Mouse (Mus musculus) embryo, embryonic 10 days (tissue): ENCODE measurements around the gene Gucd1.
A peak's percentile ranks its signal among the peaks of the same experiment; 100 is the strongest.
"Not testable (repeated sequence)": the region's sequence is repeated elsewhere in the genome, so short reads cannot be mapped to it uniquely, and the experiment has no call there.

Source experiments
- DNase-seq: peaks from one replicate; pipeline ENCODE4 v3.0.0-alpha.2; 2015; ENCODE audit warnings: low spot score

Gucd1 gene

GRCm38 (mm10) chr10:75503692-75504091, 14.1 kb downstream of the Gucd1 start:
- no peak for DNase-seq

GRCm38 (mm10) chr10:75501641-75502040, 16.1 kb downstream of the Gucd1 start:
- DNase-seq = no peak

GRCm38 (mm10) chr10:75500345-75500744, 17.4 kb downstream of the Gucd1 start:
- DNase-seq = no peak

GRCm38 (mm10) chr10:75499791-75500190, 18.0 kb downstream of the Gucd1 start:
- DNase-seq = no peak

- not testable (repeated sequence) for DNase-seq
Measured at GRCm38 (mm10) chr10:75499214-75499613, 18.6 kb downstream of the Gucd1 start.

GRCm38 (mm10) chr10:75495921-75496320, 21.9 kb downstream of the Gucd1 start:
- DNase-seq = no peak

GRCm38 (mm10) chr10:75495304-75495703, 22.5 kb downstream of the Gucd1 start:
- DNase-seq = no peak

- DNase-seq = no peak
Measured at GRCm38 (mm10) chr10:75491936-75492262, 25.9 kb downstream of the Gucd1 start.

- DNase-seq = no peak
Measured at GRCm38 (mm10) chr10:75491234-75491935, 26.4 kb downstream of the Gucd1 start.

- no peak for DNase-seq
Measured at GRCm38 (mm10) chr10:75490731-75491130, 27.0 kb downstream of the Gucd1 start.

GRCm38 (mm10) chr10:75489522-75489921, 28.2 kb downstream of the Gucd1 start:
- no peak for DNase-seq

GRCm38 (mm10) chr10:75487131-75487530, 30.6 kb downstream of the Gucd1 start:
- no peak for DNase-seq

- peak; percentile 85 for DNase-seq
Measured at GRCm38 (mm10) chr10:75486086-75486979, 31.4 kb downstream of the Gucd1 start.

- no peak for DNase-seq
Measured at GRCm38 (mm10) chr10:75484767-75485166, 33.0 kb downstream of the Gucd1 start.

- DNase-seq = no peak
Measured at GRCm38 (mm10) chr10:75484066-75484465, 33.7 kb downstream of the Gucd1 start.

GRCm38 (mm10) chr10:75482919-75483483, 34.8 kb downstream of the Gucd1 start:
- no peak for DNase-seq

GRCm38 (mm10) chr10:75482271-75482670, 35.5 kb downstream of the Gucd1 start:
- no peak for DNase-seq

GRCm38 (mm10) chr10:75481703-75482102, 36.1 kb downstream of the Gucd1 start:
- DNase-seq = no peak

- DNase-seq = no peak
Measured at GRCm38 (mm10) chr10:75479955-75480354, 37.8 kb downstream of the Gucd1 start.

GRCm38 (mm10) chr10:75477034-75477433, 40.7 kb downstream of the Gucd1 start:
- DNase-seq = no peak

GRCm38 (mm10) chr10:75475139-75475850, 42.5 kb downstream of the Gucd1 start:
- DNase-seq = not testable (repeated sequence)

- DNase-seq = peak; percentile 30
Measured at GRCm38 (mm10) chr10:75474571-75474970, 43.2 kb downstream of the Gucd1 start.
